9 mouse cellular contexts compared by ENCODE assay signal in genomic region chr5:25436081-25436480, GRCm38 (mm10).
DNase-seq lines count a peak whose midpoint lies in the region; ATAC-seq and TF ChIP-seq lines count a peak whose summit lies in the region.
"Had no signal": no experiment of that assay in that cellular context is flagged by ENCODE, and none has a peak within 500 bp of the region (broad histone marks: within the 10 kb centered on the region; RNA-seq: fewer than 3 reads in every experiment).

No protein-coding gene starts in this region.

- intact Hi-C loops in left cerebral cortex, postnatal 36 days (cut with DNase I): loop anchor here (5.0 kb wide), 1 partner anchor 61 kb away; the partner anchor contains the start of gene Kmt2c

- H3K9me3 ChIP-seq in forebrain, postnatal 0 days (ENCODE audit: low read length): no peaks in the 10 kb centered on the region

- peak; percentile 68 for TF ChIP-seq CTCF in forebrain, postnatal 0 days (IDR thresholded peaks at IDR 0.05; ENCODE audit: low read depth)

- no peak overlapping the region for H3K27ac ChIP-seq in forebrain, postnatal 0 days (ENCODE audit: low read depth, low read length)

- no peaks in the 10 kb centered on the region for H3K27me3 ChIP-seq in forebrain, postnatal 0 days (ENCODE audit: insufficient read depth, low read length)

- H3K4me3 ChIP-seq in forebrain, postnatal 0 days (ENCODE audit: low read depth, low read length): no peak overlapping the region
- H3K4me3 ChIP-seq: myocyte had no signal

- ATAC-seq in forebrain, postnatal 0 days: peak; percentile 74

- no peaks in the 10 kb centered on the region for H3K4me1 ChIP-seq in forebrain, postnatal 0 days (ENCODE audit: insufficient read depth)

- WGBS in forebrain, postnatal 0 days: 13% methylated on average over 3 of the region's 3 CpGs

- H3K4me2 ChIP-seq in forebrain, postnatal 0 days (ENCODE audit: low read depth): no peak overlapping the region

- H3K36me3 ChIP-seq in forebrain, postnatal 0 days (ENCODE audit: insufficient read depth): no peaks in the 10 kb centered on the region

- DNase-seq in urinary bladder, postnatal 14 days (ENCODE audit: low spot score): peak; percentile 56
- no peak for DNase-seq in urinary bladder, adult 2 months (ENCODE audit: low spot score)
- DNase-seq in c-Kit-positive CD71-negative TER-119-negative erythroid progenitor cells, embryonic 14.5 days (ENCODE audit: low read depth): peak; percentile 47
- DNase-seq in forebrain, postnatal 0 days: peak; percentile 74
- DNase-seq in induced T-regulatory cell, adult 2 months (ENCODE audit: low read depth): peak; percentile 88
- DNase-seq in left cerebral cortex, postnatal 36 days (ENCODE audit: low spot score in 2 of 2): peak; percentile 22 to 26
- DNase-seq in natural killer cell, adult 2 months (ENCODE audit: low spot score in 2 of 2): peak; percentile 57 to 73
- DNase-seq in thymus, postnatal 10 days (ENCODE audit: low spot score in 2 of 2): peak; percentile 5 to 53

- H3K9ac ChIP-seq in forebrain, postnatal 0 days: no peak overlapping the region
